Mouse (Mus musculus): ENCODE measurements at regions not wholly inside any gene's neighbourhood (a gene's known extent, or its start where the extent isn't known, plus 50 kb on each side); places are given as distances from the start of the nearest gene placed in this dataset.

GRCm38 (mm10) chr4:95500265-95500664 lies 57.0 kb upstream of the Fggy start:
- Histone ChIP-seq H3K4me1 (replicated peaks) (no peaks in the 10 kb centered on the region), H3K9me3 (no peaks in the 10 kb centered on the region), H3K4me3 (replicated peaks) (no peak overlapping the region), H3K9ac (replicated peaks) (no peak overlapping the region), H3K27ac (no peak overlapping the region), H3K4me2 (no peak overlapping the region), H3K36me3 (no peaks in the 10 kb centered on the region), H3K27me3 (no peaks in the 10 kb centered on the region)
- ATAC-seq (ENCODE audit: insufficient number of reproducible peaks, insufficient read depth, low FRiP score, low TSS enrichment, low read depth) = no peak
- 84% methylated on average over 3 of the region's 3 CpGs for WGBS

GRCm38 (mm10) chr4:95501164-95501563 lies 56.1 kb upstream of the Fggy start:
- no peak overlapping the region for H3K4me2 ChIP-seq
- no peak overlapping the region for H3K9ac ChIP-seq (replicated peaks)
- H3K27ac ChIP-seq = no peak overlapping the region
- no peak for ATAC-seq (ENCODE audit: insufficient number of reproducible peaks, insufficient read depth, low FRiP score, low TSS enrichment, low read depth)
- WGBS = 52% methylated on average over 2 of the region's 2 CpGs
- H3K27me3 ChIP-seq = no peaks in the 10 kb centered on the region
- H3K36me3 ChIP-seq = no peaks in the 10 kb centered on the region
- no peak overlapping the region for H3K4me3 ChIP-seq (replicated peaks)
- no peaks in the 10 kb centered on the region for H3K9me3 ChIP-seq
- H3K4me1 ChIP-seq (replicated peaks) = 0 out of 2 replicates have a peak, but pooled peaks cover 3% of the 10 kb centered on the region

- Histone ChIP-seq H3K27ac (peak overlapping the region; percentile 5), H3K27me3 (no peaks in the 10 kb centered on the region)
- ATAC-seq (ENCODE audit: insufficient number of reproducible peaks, insufficient read depth, low FRiP score, low TSS enrichment, low read depth) = peak; percentile 98
These were observed 50.0 kb upstream of the Fggy start for GRCm38 (mm10) chr4:95507141-95507945.

More at GRCm38 (mm10) chr4:95507141-95507945, 50.0 kb upstream of the Fggy start:
- 17% methylated on average over 7 of the region's 7 CpGs for WGBS
- Histone ChIP-seq H3K9ac (replicated peaks) (no peak overlapping the region), H3K4me3 (replicated peaks) (no peak overlapping the region), H3K4me1 (replicated peaks) (peaks cover 16% of the 10 kb centered on the region), H3K4me2 (peak overlapping the region; percentile 0; the same call in 1 of the 2 replicates), H3K36me3 (no peaks in the 10 kb centered on the region), H3K9me3 (no peaks in the 10 kb centered on the region)

Measured in limb, embryonic 12.5 days (tissue).